Mouse (Mus musculus): ENCODE results near the gene Olfr576. TPM values are rescaled to one million over a fixed set of nuclear protein-coding genes. Genes with fewer than 3 reads are reported as not detected.

Gene Olfr576
- total RNA-seq (2021): not detected

GRCm38 (mm10) chr7:102962360-102962759 lies at the start of gene Olfr576:
Olfr576 (plus strand) TSS chr7:102962660.
- intact Hi-C loops (cut with DNase I): no loop called here
- no peak for DNase-seq

GRCm38 (mm10) chr7:102915261-102915660 lies 47.2 kb upstream of the Olfr576 start:
- intact Hi-C loops (cut with DNase I): loop anchor here (10.0 kb wide), 2 partner anchors 220 to 250 kb away; partner anchors contain the start of genes Olfr556 and Olfr557
- DNase-seq: no peak

DNA sequence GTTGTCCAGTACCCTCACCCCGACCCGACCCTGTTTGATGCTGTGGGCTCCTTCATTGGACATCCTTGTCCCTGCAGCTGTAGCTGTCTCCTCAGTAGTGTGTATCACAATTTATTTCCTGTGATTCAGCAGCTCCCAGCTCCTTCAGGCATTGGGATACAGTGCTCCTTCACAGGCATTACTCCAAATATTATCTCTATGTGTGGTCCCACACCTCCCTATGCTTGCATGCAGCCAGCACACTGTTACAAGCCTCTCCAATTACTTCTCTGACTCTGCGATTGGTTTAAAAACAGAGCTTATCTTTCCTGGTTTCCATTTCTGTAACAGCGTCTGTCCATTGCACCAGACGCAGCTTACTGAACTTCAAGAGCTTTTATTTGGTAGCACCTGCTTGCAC lies 46.1 kb upstream of the Olfr576 start:
- intact Hi-C loops (cut with DNase I): loop anchor here (10.0 kb wide), 2 partner anchors 222 to 252 kb away; partner anchors contain the start of genes Olfr556 and Olfr557
- DNase-seq: no peak

- DNase-seq: no peak
- intact Hi-C loops (cut with DNase I): loop anchor here (10.0 kb wide), 2 partner anchors 222 to 252 kb away; partner anchors contain the start of genes Olfr556 and Olfr557
Observed at GRCm38 (mm10) chr7:102917032-102917875, 45.2 kb upstream of the Olfr576 start, which contains the start of gene Olfr571. Olfr571 (minus strand) TSS chr7:102917536.

DNA sequence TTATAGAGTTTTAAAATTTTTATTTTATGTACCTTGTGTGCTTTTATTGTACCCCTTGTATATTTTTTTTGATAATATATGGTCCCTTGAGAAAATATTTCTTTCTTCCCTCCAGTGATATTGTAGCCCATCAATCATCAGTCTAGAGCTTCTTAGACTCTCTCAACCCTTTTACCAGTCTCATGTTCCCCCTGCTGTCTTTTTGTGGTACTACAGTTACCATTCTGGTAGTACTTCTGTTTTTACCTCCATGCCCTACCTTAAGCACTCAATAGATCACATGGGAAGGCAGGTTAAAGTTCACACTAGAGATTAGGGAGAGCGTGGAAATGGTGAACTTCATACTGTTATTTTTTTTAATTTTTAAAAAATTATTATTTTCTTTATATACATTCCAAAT lies 42.8 kb upstream of the Olfr576 start:
- no peak for DNase-seq
- intact Hi-C loops (cut with DNase I): loop anchor here (2.0 to 10.0 kb wide), 3 partner anchors 225 to 407 kb away; partner anchors contain the start of genes Olfr556 and Olfr557

- intact Hi-C loops (cut with DNase I): no loop called here
- no peak for DNase-seq
Observed at GRCm38 (mm10) chr7:102924109-102924508, 38.4 kb upstream of the Olfr576 start, which contains the start of gene Olfr572. Olfr572 (plus strand) TSS chr7:102924409.

- intact Hi-C loops (cut with DNase I): no loop called here
- DNase-seq: no peak
Observed at GRCm38 (mm10) chr7:102927105-102927504, 35.4 kb upstream of the Olfr576 start.

DNA sequence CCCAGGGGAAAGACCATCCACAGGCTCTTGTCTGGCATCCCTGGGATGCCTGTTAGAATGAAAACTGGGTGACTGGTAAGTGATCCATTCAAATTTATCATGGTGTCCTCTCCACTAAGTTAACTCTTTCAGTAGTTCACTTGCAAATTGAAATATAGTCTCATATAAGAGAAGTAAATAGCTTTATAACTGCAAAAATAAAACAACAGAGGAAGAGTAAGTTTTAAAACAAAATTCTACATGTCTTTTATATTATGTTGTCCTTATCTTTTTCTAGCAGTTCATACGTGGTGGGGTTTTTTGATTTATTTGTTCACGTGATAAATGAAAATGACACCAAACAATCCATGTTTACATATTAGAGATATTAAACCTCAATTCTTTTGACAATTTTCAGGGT lies 20.0 kb upstream of the Olfr576 start, which contains the start of gene Olfr573-ps1:
TSS of gene Olfr573-ps1 (minus strand) at position 101 of the 400 bp plus-strand sequence.
- intact Hi-C loops (cut with DNase I): no loop called here
- DNase-seq: no peak

GRCm38 (mm10) chr7:102943417-102943816 lies 19.0 kb upstream of the Olfr576 start:
- no peak for DNase-seq
- intact Hi-C loops (cut with DNase I): no loop called here

DNA sequence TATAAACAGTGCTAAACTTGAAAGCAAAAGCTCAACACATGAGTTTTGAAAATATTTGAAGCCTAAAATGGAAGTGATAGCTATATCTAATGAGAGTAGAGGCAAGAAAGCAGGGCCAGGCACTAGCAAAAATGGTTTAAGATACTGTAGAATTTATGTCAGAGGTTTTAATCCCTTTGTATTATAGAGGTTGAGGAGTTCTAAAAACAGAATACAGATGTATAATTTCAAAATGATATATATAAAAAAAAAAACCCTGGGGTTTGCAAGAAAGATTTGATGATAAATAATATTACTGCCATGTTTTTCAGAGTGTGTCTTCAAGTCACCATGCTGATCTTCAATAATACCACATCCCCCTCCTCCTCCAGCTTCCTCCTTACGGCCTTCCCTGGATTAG lies 14.3 kb upstream of the Olfr576 start, which contains the start of gene Olfr574:
TSS of gene Olfr574 (plus strand) at position 301 of the 400 bp plus-strand sequence.
- intact Hi-C loops (cut with DNase I): no loop called here
- no peak for DNase-seq

- DNase-seq: no peak
- intact Hi-C loops (cut with DNase I): no loop called here
Observed at GRCm38 (mm10) chr7:102950732-102951131, 11.7 kb upstream of the Olfr576 start.

GRCm38 (mm10) chr7:102958137-102958536 lies 4.3 kb upstream of the Olfr576 start:
- intact Hi-C loops (cut with DNase I): no loop called here
- DNase-seq: no peak

DNA sequence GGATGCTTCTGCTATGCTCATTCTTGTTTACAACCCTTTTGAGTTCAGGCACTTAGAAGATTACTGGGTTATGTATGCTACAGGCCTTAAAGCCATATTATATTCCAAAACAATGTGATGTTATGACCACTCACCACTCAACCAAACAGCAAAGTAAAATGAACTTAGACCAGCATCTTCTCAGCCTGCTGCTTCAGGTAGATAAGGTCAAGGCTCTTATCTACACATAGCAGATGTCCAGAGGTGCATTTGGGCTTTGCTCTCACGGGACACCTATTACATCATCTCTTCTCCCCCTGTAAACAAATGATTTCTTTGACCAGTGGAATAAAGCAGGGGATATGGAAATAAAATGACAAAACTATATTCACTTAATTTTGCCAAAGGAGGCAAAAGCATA lies 3.9 kb upstream of the Olfr576 start, which contains the start of gene Olfr575:
TSS of gene Olfr575 (minus strand) at position 183 of the 400 bp plus-strand sequence.
- intact Hi-C loops (cut with DNase I): no loop called here
- DNase-seq: no peak

- DNase-seq: no peak
- intact Hi-C loops (cut with DNase I): no loop called here
Observed at GRCm38 (mm10) chr7:102974399-102974798, 11.9 kb downstream of the Olfr576 start.

DNA sequence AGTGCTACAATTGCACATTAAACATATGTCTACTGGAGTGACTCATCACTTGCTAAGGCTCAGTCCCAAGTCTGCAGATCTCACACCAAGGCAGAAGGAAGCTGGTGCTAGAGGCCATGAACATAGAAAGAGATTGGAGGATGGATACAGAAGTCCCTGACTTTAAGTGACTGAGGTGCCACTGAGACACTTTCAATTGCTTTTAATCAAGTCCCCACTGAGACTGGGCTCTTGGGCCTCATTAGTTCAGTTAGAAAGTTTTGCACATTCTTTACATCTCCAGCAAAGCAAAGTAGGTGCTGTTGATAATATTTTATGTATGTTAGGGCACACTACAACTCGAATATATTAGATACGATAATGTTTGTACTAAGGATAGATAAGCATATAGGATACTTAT lies 13.4 kb downstream of the Olfr576 start, which contains the start of gene Olfr577:
TSS of gene Olfr577 (minus strand) at position 101 of the 400 bp plus-strand sequence.
- intact Hi-C loops (cut with DNase I): no loop called here
- DNase-seq: no peak

GRCm38 (mm10) chr7:102989224-102989623 lies 26.8 kb downstream of the Olfr576 start, which contains the start of gene Olfr578:
Olfr578 (minus strand) TSS chr7:102989324.
- no peak for DNase-seq
- intact Hi-C loops (cut with DNase I): no loop called here

Other genes with a start within 250 kb of the Olfr576 start
- gene Olfr33, start 243.6 kb upstream of the Olfr576 start, total RNA-seq (2021): not detected
- gene Olfr559, start 235.2 kb upstream of the Olfr576 start, total RNA-seq (2021): not detected
- gene Olfr560, start 203.3 kb upstream of the Olfr576 start, total RNA-seq (2021): not detected
- gene Olfr78, start 203.2 kb upstream of the Olfr576 start, total RNA-seq (2021): under 1 TPM; 0.28 to 0.36 TPM
- gene Olfr561, start 191.4 kb upstream of the Olfr576 start, total RNA-seq (2021): not detected
- not detected for gene Olfr564, start 159.2 kb upstream of the Olfr576 start, total RNA-seq (2021)
- gene Olfr566, start 103.9 kb upstream of the Olfr576 start, total RNA-seq (2021): not detected
- gene Olfr568, start 85.5 kb upstream of the Olfr576 start, total RNA-seq (2021): not detected
- gene Olfr569, start 71.8 kb upstream of the Olfr576 start, total RNA-seq (2021): not detected
- gene Olfr570, start 68.1 kb upstream of the Olfr576 start, total RNA-seq (2021): not detected
- gene Olfr571, start 45.1 kb upstream of the Olfr576 start, total RNA-seq (2021): not detected
- not detected for gene Olfr572, start 38.3 kb upstream of the Olfr576 start, total RNA-seq (2021)
- gene Olfr573-ps1, start 20.1 kb upstream of the Olfr576 start, total RNA-seq (2021): not detected
- gene Olfr574, start 14.2 kb upstream of the Olfr576 start, total RNA-seq (2021): not detected
- gene Olfr575, start 3.9 kb upstream of the Olfr576 start, total RNA-seq (2021): not detected
- not detected for gene Olfr577, start 13.3 kb downstream of the Olfr576 start, total RNA-seq (2021)
- not detected for gene Olfr578, start 26.7 kb downstream of the Olfr576 start, total RNA-seq (2021)
- not detected for gene Olfr582, start 75.4 kb downstream of the Olfr576 start, total RNA-seq (2021)
- gene Olfr583, start 88.6 kb downstream of the Olfr576 start, total RNA-seq (2021): not detected
- gene Olfr584, start 119.2 kb downstream of the Olfr576 start, total RNA-seq (2021): not detected
- gene Olfr585, start 135.1 kb downstream of the Olfr576 start, total RNA-seq (2021): not detected
- not detected for gene Olfr586, start 163.0 kb downstream of the Olfr576 start, total RNA-seq (2021)
- gene Olfr588-ps1, start 178.2 kb downstream of the Olfr576 start, total RNA-seq (2021): not detected
- gene Olfr589, start 193.7 kb downstream of the Olfr576 start, total RNA-seq (2021): not detected
- gene Olfr591, start 215.7 kb downstream of the Olfr576 start, total RNA-seq (2021): not detected
- not detected for gene Olfr592, start 222.1 kb downstream of the Olfr576 start, total RNA-seq (2021)
- gene Olfr593, start 249.2 kb downstream of the Olfr576 start, total RNA-seq (2021): not detected